Mouse (Mus musculus) cerebellum, adult 2 months (tissue): ENCODE measurements at regions not wholly inside any gene's neighbourhood (a gene's known extent, or its start where the extent isn't known, plus 50 kb on each side); places are given as distances from the start of the nearest gene placed in this dataset.

Experiments
- DNase-seq, 2 experiments: peaks; one replicate each; pipeline ENCODE4 v3.0.0; 2021
- H3K27ac ChIP-seq: fragments of 200-500 bp; 2 replicates; pipeline ENCODE4 v1.5.1; 2012; ENCODE audit warnings: low read length, control low read depth, inconsistent platforms; ENCODE audit not compliant: insufficient read depth
- H3K27me3 ChIP-seq: fragments of 200-500 bp; 2 replicates; pipeline ENCODE4 v1.6.1; 2012; ENCODE audit warnings: inconsistent platforms, mild to moderate bottlenecking, low read length, moderate library complexity; ENCODE audit not compliant: control insufficient read depth, insufficient read depth
- H3K4me1 ChIP-seq: fragments of 200-500 bp; 2 replicates; pipeline ENCODE4 v1.6.1; 2011; ENCODE audit warnings: low read length; ENCODE audit not compliant: control insufficient read depth, insufficient read depth
- H3K4me3 ChIP-seq: fragments of 200-500 bp; replicated peaks from 2 replicates; pipeline ENCODE3; 2011; ENCODE audit warnings: mild to moderate bottlenecking, low read depth, low read length, control low read depth; ENCODE audit not compliant: insufficient read depth
- CTCF ChIP-seq: fragments of 200-500 bp; IDR thresholded peaks from 2 replicates; pipeline ENCODE4 v1.5.1; 2011; ENCODE audit warnings: low read depth, mild to moderate bottlenecking, control low read depth, low read length, moderate library complexity, borderline replicate concordance; ENCODE audit not compliant: insufficient read depth
- POLR2A ChIP-seq: fragments of 200-500 bp; IDR thresholded peaks from 2 replicates; pipeline ENCODE4 v1.6.1; 2011; ENCODE audit warnings: low read length, control low read depth, borderline replicate concordance; ENCODE audit not compliant: insufficient read depth
- WGBS: fragments of 180-500 bp; shearing (Covaris S2); methylation state at CpG from one replicate; pipeline ENCODE4 v1.1.7; 2018; 5-methylcytosine and 5-hydroxymethylcytosine counted together

- H3K4me1 ChIP-seq, result no peaks in the 10 kb centered on the region
- H3K4me3 ChIP-seq, result no peak overlapping the region
- no peak overlapping the region for H3K27ac ChIP-seq
- TF ChIP-seq POLR2A, result no peak
- TF ChIP-seq CTCF, result no peak
- H3K27me3 ChIP-seq, result no peaks in the 10 kb centered on the region
- no peak for DNase-seq
- 55% methylated on average over 3 of the region's 3 CpGs for WGBS
Measured at GRCm38 (mm10) chr13:114642901-114643491, 175.0 kb upstream of the Mocs2 start.

- no peaks in the 10 kb centered on the region for H3K4me1 ChIP-seq
- 11% methylated on average over 11 of the region's 11 CpGs for WGBS
- TF ChIP-seq CTCF (no peak), POLR2A (no peak)
- no peak overlapping the region for H3K4me3 ChIP-seq
- DNase-seq, result no peak
- H3K27ac ChIP-seq, result no peak overlapping the region
- H3K27me3 ChIP-seq, result no peaks in the 10 kb centered on the region
Measured at GRCm38 (mm10) chr13:114643521-114643920, 174.5 kb upstream of the Mocs2 start.

GRCm38 (mm10) chr13:114654267-114654666, 163.8 kb upstream of the Mocs2 start:
- Histone ChIP-seq H3K27me3 (no peaks in the 10 kb centered on the region), H3K27ac (no peak overlapping the region), H3K4me1 (no peaks in the 10 kb centered on the region), H3K4me3 (no peak overlapping the region)
- 89% methylated on average over 7 of the region's 7 CpGs for WGBS
- DNase-seq, result no peak
- TF ChIP-seq CTCF (no peak), POLR2A (no peak)

GRCm38 (mm10) chr13:114654953-114655586, 163.0 kb upstream of the Mocs2 start:
- TF ChIP-seq POLR2A, result no peak
- TF ChIP-seq CTCF, result no peak
- 86% methylated on average over 4 of the region's 4 CpGs for WGBS
- Histone ChIP-seq H3K4me3 (no peak overlapping the region), H3K27ac (no peak overlapping the region), H3K27me3 (no peaks in the 10 kb centered on the region), H3K4me1 (no peaks in the 10 kb centered on the region)
- no peak for DNase-seq

- DNase-seq, result no peak
- TF ChIP-seq CTCF, result no peak
- TF ChIP-seq POLR2A, result no peak
- Histone ChIP-seq H3K4me1 (no peaks in the 10 kb centered on the region), H3K27me3 (no peaks in the 10 kb centered on the region), H3K4me3 (no peak overlapping the region), H3K27ac (no peak overlapping the region)
Measured at GRCm38 (mm10) chr13:114672411-114672810, 145.6 kb upstream of the Mocs2 start.

GRCm38 (mm10) chr13:114679703-114680378, 138.2 kb upstream of the Mocs2 start:
- TF ChIP-seq CTCF (no peak), POLR2A (no peak)
- Histone ChIP-seq H3K4me1 (no peaks in the 10 kb centered on the region), H3K27me3 (no peaks in the 10 kb centered on the region), H3K4me3 (no peak overlapping the region), H3K27ac (no peak overlapping the region)
- no peak for DNase-seq
- 84% methylated on average over 5 of the region's 5 CpGs for WGBS

GRCm38 (mm10) chr13:114680379-114680733, 137.7 kb upstream of the Mocs2 start:
- 83% methylated on average over 9 of the region's 9 CpGs for WGBS
- Histone ChIP-seq H3K4me3 (no peak overlapping the region), H3K27me3 (no peaks in the 10 kb centered on the region), H3K4me1 (no peaks in the 10 kb centered on the region), H3K27ac (no peak overlapping the region)
- no peak for DNase-seq
- TF ChIP-seq POLR2A, result no peak
- TF ChIP-seq CTCF, result no peak

- H3K4me3 ChIP-seq, result no peak overlapping the region
- H3K27ac ChIP-seq, result no peak overlapping the region
- TF ChIP-seq POLR2A (no peak), CTCF (no peak)
- H3K4me1 ChIP-seq, result no peaks in the 10 kb centered on the region
- 84% methylated on average over 4 of the region's 4 CpGs for WGBS
- no peak for DNase-seq
- no peaks in the 10 kb centered on the region for H3K27me3 ChIP-seq
Measured at GRCm38 (mm10) chr13:114681196-114681595, 136.8 kb upstream of the Mocs2 start.
